Mouse (Mus musculus) urinary bladder, postnatal 0 days (tissue): ENCODE measurements around the gene Sirt6. TPM values are rescaled to one million over a fixed set of nuclear protein-coding genes. Genes with fewer than 3 reads are reported as not detected.

Source experiments
- polyA plus RNA-seq: library from polyadenylated mRNA; unstranded; fragments of >200 nt; fragmentation: Nextera tagmentation; extraction: Ambion mirVana; gene quantifications from 2 replicates; pipeline ENCODE4 v1.2.1, GENCODE M21; 2015

The Sirt6 gene
- 15.9 and 19.7 TPM in 2 replicates for polyA plus RNA-seq

GRCm38 (mm10) chr10:81626994-81627835 is at the start of gene Sirt6:
Gene Sirt6 (minus strand): TSS chr10:81627797.

DNA sequence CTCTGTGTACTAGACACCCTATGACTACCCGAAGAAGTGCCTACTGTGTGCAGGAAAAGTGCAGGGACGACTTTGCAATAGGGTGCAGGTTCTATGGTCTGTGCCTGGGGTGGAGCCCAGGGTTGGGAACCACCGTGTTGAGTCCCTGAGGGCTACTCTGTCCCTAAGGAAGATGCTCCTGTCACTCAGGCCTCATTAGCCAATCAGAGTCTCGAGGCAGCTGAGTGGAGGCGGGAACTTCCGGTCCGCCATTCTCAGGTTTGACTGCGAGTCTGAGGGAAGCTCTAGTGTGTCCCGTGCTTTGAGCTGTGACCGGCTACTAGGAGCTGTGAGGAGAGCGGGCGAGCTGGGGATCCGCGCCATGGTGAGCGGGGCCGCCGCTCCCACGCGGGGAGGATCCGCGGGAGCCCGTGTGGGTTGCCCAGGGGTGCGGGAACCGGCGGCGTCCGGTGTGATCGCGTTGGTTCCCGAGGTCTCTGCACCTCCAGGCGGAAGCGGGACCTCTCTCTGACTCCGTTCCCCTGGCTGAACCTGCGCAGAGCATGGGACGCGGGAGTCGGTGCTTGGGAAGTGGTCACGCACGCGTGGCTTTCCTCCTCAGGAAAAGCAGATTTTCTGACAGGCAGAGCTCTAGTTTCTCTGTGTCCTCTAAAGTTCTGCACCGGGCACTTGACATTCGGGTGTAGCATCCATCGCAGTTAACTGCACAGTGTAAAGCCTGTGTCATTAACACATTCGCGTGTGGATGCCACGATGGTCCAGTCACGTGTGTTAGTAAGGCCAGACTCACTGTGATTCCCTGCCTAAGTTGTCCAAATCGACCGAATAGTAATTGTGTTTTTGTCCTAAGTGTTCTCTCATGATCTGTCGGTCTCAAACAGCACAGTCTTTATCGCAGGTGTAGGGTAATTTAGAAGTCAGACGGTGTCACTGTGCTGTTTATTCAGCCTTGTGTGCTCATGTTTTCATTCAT is 21.5 kb upstream of the Sirt6 start, which contains the start of gene Gm10778:
Gene Gm10778 (plus strand): TSS at position 257 of the 973 bp plus-strand sequence.

GRCm38 (mm10) chr10:81628390-81628789 is 793 bp upstream of the Sirt6 start, which contains the start of gene Ankrd24:
Gene Ankrd24 (plus strand): TSS chr10:81628540.

GRCm38 (mm10) chr10:81605974-81606751 is 21.4 kb downstream of the Sirt6 start, which contains the start of gene BC025920:
Gene BC025920 (plus strand): TSS chr10:81606270.

GRCm38 (mm10) chr10:81600738-81601203 is 26.8 kb downstream of the Sirt6 start, which contains the start of gene Tle6:
Gene Tle6 (minus strand): TSS chr10:81601073.

DNA sequence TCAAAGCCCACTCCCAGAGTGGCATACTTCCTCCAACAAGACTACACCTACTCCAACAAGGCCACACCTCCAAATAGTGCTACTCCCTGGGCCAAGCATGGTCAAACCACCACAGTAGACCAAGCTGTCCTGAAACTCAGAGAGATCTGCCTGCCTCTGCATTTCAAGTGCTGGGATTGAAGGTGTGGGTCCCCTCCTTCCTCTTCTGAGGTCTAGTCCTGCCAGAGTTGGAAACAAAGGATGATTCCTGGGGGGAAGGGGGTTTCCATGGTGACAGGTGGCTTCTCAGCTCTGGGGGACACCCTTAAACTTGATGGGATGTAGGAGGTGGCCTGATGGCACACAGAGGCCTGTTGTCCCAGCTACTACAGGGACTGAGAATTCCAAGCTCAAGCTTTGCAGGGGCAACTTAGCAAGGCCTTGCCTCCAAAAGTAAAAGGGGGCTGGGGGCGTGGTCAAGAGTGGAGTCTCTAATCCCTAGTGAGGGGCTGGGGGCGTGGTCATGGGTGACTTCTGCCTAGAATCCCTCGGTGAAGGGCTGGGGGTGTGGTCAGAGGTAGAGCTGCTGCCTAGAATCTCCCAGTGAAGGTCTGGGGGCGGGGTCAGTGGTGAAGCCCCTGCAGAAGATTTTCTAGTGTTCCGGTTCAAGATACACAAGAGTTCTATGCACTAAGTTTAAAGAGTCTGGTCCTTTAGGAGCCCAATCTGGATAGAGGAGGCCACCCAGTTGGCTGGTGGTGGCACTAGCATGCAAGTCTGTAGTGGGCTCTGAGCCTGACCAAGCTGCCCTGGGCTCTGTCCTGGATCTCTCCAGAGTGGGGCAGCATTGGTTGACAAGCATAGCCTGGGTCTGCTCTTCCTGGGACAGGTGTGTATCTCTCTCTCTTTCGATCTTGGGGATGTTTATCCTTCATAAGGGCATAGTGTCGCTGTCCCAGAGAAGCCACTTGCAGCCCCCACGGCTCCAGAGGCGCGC is 53.2 kb downstream of the Sirt6 start, which contains the start of gene Tle2:
Gene Tle2 (plus strand): TSS at position 481 of the 976 bp plus-strand sequence.

Other genes starting within 250 kb of the Sirt6 start
- 35.5 and 38.2 TPM in 2 replicates for gene Fzr1, start 249.3 kb downstream of the Sirt6 start, polyA plus RNA-seq
- gene Dohh, start 243.4 kb downstream of the Sirt6 start, polyA plus RNA-seq, result 67.0 and 71.2 TPM in 2 replicates
- gene Gm48551, start 243.3 kb downstream of the Sirt6 start, polyA plus RNA-seq, result 1.6 and 2.1 TPM in 2 replicates
- gene Gm48552, start 238.8 kb downstream of the Sirt6 start, polyA plus RNA-seq, result 0.42 and 0.73 TPM in 2 replicates
- gene Smim24, start 234.7 kb downstream of the Sirt6 start, polyA plus RNA-seq, result 1.7 and 2.0 TPM in 2 replicates
- gene Nfic, start 172.2 kb downstream of the Sirt6 start, polyA plus RNA-seq, result 69.4 and 71.2 TPM in 2 replicates
- gene Celf5, start 145.1 kb downstream of the Sirt6 start, polyA plus RNA-seq, result 0.12 and 0.18 TPM in 2 replicates
- gene Ncln, start 131.4 kb downstream of the Sirt6 start, polyA plus RNA-seq, result 49.9 and 50.1 TPM in 2 replicates
- 0.20 and 0.71 TPM in 2 replicates for gene S1pr4, start 127.7 kb downstream of the Sirt6 start, polyA plus RNA-seq
- gene Gna15, start 103.6 kb downstream of the Sirt6 start, polyA plus RNA-seq, result 6.1 and 11.1 TPM in 2 replicates
- gene Gna11, start 82.6 kb downstream of the Sirt6 start, polyA plus RNA-seq, result 48.8 and 49.2 TPM in 2 replicates
- 437 and 457 TPM in 2 replicates for gene Aes, start 68.3 kb downstream of the Sirt6 start, polyA plus RNA-seq
- gene Tle2, start 53.2 kb downstream of the Sirt6 start, polyA plus RNA-seq, result 6.6 and 7.9 TPM in 2 replicates
- 15.5 and 16.2 TPM in 2 replicates for gene Tle6, start 26.7 kb downstream of the Sirt6 start, polyA plus RNA-seq
- 0.18 and 0.62 TPM in 2 replicates for gene BC025920, start 21.5 kb downstream of the Sirt6 start, polyA plus RNA-seq
- 6.1 and 7.6 TPM in 2 replicates for gene Ankrd24, start 743 bp upstream of the Sirt6 start, polyA plus RNA-seq
- gene Gm10778, start 21.3 kb upstream of the Sirt6 start, polyA plus RNA-seq, result 1.9 and 2.8 TPM in 2 replicates
- gene Zfp433, start 77.0 kb upstream of the Sirt6 start, polyA plus RNA-seq, result 5.5 and 6.8 TPM in 2 replicates
- 2.2 and 2.9 TPM in 2 replicates for gene Gm3055, start 143.4 kb upstream of the Sirt6 start, polyA plus RNA-seq
- 1.6 and 1.7 TPM in 2 replicates for gene Gm4767, start 184.4 kb upstream of the Sirt6 start, polyA plus RNA-seq
- gene Gm32687, start 236.1 kb upstream of the Sirt6 start, polyA plus RNA-seq, result 4.3 and 4.5 TPM in 2 replicates